Comparison of ENCODE assay signal across 28 mouse cellular contexts in the genomic region with DNA sequence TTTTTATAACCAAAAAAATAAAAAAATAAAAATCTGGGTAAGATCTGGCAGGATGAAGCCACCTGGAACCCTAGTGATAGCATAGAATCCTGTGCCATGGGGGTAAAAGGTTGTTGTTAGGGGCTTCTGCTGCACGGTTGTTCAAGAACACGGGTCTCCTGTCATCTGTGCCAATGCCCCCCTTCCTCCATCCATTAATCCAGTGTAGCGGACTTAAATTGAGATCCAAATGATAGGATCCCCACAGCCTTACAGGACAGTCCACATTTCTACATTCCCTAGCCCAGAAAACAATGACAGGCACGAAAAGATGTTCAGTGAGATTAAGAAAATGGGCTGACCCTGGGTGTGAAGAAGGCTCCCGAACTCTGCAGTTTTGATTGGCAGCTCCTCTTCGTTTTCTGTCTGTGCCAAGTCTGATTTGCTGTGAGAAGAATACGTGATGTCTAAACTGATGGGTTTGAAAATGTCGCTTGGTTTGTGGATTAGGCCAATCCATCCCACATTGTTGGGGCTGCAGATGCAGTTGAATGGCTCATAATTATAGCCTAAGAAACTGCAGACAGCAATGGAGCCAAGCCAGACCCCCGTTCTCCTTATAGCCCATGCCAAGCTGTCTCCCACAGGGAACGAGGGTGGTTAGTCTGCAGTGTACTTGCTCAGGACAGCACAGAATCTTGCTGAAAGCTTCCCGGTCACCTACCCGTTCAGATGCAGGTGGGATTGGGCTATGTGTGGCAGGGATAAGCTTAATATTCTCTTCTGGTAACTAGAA. TPM values are rescaled to one million over a fixed set of nuclear protein-coding genes. Genes with fewer than 3 reads are reported as not detected.
DNase-seq lines count a peak whose midpoint lies in the region; ATAC-seq and TF ChIP-seq lines count a peak whose summit lies in the region.
"Had no signal": no experiment of that assay in that cellular context is flagged by ENCODE, and none has a peak within 500 bp of the region (broad histone marks: within the 10 kb centered on the region; RNA-seq: fewer than 3 reads in every experiment).

No protein-coding gene starts in this region.

- H3K4me2 ChIP-seq in forebrain, embryonic 11.5 days (ENCODE audit: low read depth, low read length, severe bottlenecking) = no peak overlapping the region
- no peak overlapping the region for H3K4me2 ChIP-seq in forebrain, embryonic 12.5 days
- H3K4me2 ChIP-seq in hindbrain, postnatal 0 days (ENCODE audit: low read depth, low read length) = no peak overlapping the region
- H3K4me2 ChIP-seq: heart, embryonic 13.5 days; kidney, embryonic 15.5 days; liver, embryonic 12.5 days; midbrain, embryonic 12.5 days; neural tube, embryonic 12.5 days had no signal

- peak; percentile 44 for DNase-seq in forebrain, embryonic 11.5 days (ENCODE audit: low spot score)
- peak; percentile 59 for DNase-seq in heart, embryonic 10.5 days (ENCODE audit: low spot score)
- DNase-seq in heart, adult 9 months (ENCODE audit: low spot score in 2 of 2) = no peak
- DNase-seq in right cerebral cortex, postnatal 4 days = peak; percentile 39
- no peak for DNase-seq in right cerebral cortex, postnatal 36 days (ENCODE audit: low spot score in 2 of 2)
- DNase-seq in hindbrain, postnatal 0 days (ENCODE audit: low spot score) = no peak
- DNase-seq: adrenal gland, postnatal 10 days; cerebellum, adult 18-20 months; cerebellum, postnatal 14 days; kidney, postnatal 25 days; liver, postnatal 0 days; lung, postnatal 36 days; right cerebral cortex, postnatal 14 days; spleen, adult 18-20 months; thymus, postnatal 25 days had no signal

- no peak overlapping the region for H3K4me3 ChIP-seq in forebrain, embryonic 11.5 days (ENCODE audit: low read depth, low read length)
- no peak overlapping the region for H3K4me3 ChIP-seq in forebrain, embryonic 12.5 days (replicated peaks)
- H3K4me3 ChIP-seq in heart, embryonic 10.5 days = no peak overlapping the region
- H3K4me3 ChIP-seq in hindbrain, postnatal 0 days (ENCODE audit: low read length) = no peak overlapping the region
- H3K4me3 ChIP-seq: heart, embryonic 13.5 days; kidney, embryonic 15.5 days; layer of hippocampus, adult 2 months; left cerebral cortex, adult 2 months; liver, embryonic 12.5 days; midbrain, embryonic 12.5 days; myocyte; neural tube, embryonic 12.5 days had no signal

- no peak overlapping the region for H3K27ac ChIP-seq in forebrain, embryonic 11.5 days (ENCODE audit: low read depth, low read length)
- no peak overlapping the region for H3K27ac ChIP-seq in forebrain, embryonic 12.5 days
- no peak overlapping the region for H3K27ac ChIP-seq in heart, embryonic 10.5 days
- no peak overlapping the region for H3K27ac ChIP-seq in hindbrain, postnatal 0 days
- H3K27ac ChIP-seq: heart, embryonic 13.5 days; kidney, embryonic 15.5 days; layer of hippocampus, adult 2 months; left cerebral cortex, adult 2 months; liver, embryonic 12.5 days; midbrain, embryonic 12.5 days; neural tube, embryonic 12.5 days had no signal

- TF ChIP-seq CTCF in hindbrain, postnatal 0 days (IDR thresholded peaks at IDR 0.05; ENCODE audit: low read depth) = no peak

- WGBS in forebrain, embryonic 11.5 days = 68% methylated on average over 12 of the region's 12 CpGs
- 60% methylated on average over 12 of the region's 12 CpGs for WGBS in forebrain, embryonic 12.5 days
- 77% methylated on average over 12 of the region's 12 CpGs for WGBS in heart, embryonic 10.5 days
- WGBS in hindbrain, postnatal 0 days = 43% methylated on average over 12 of the region's 12 CpGs

- H3K4me1 ChIP-seq in forebrain, embryonic 11.5 days (replicated peaks; ENCODE audit: control insufficient read depth, insufficient read depth, low read length) = peaks cover 4% of the 10 kb centered on the region
- H3K4me1 ChIP-seq in forebrain, embryonic 12.5 days = peaks cover 14% of the 10 kb centered on the region
- peaks cover 12% of the 10 kb centered on the region for H3K4me1 ChIP-seq in heart, embryonic 10.5 days
- H3K4me1 ChIP-seq in hindbrain, postnatal 0 days (ENCODE audit: insufficient read depth, low read length) = peaks cover 3% of the 10 kb centered on the region; the same call in 1 of the 2 replicates

- no peaks in the 10 kb centered on the region for H3K36me3 ChIP-seq in forebrain, embryonic 11.5 days (ENCODE audit: control insufficient read depth, insufficient read depth, low read length)
- H3K36me3 ChIP-seq in forebrain, embryonic 12.5 days (replicated peaks) = no peaks in the 10 kb centered on the region
- no peaks in the 10 kb centered on the region for H3K36me3 ChIP-seq in heart, embryonic 10.5 days
- no peaks in the 10 kb centered on the region for H3K36me3 ChIP-seq in hindbrain, postnatal 0 days (ENCODE audit: insufficient read depth, low read length)
- H3K36me3 ChIP-seq: heart, embryonic 13.5 days; kidney, embryonic 15.5 days; liver, embryonic 12.5 days; midbrain, embryonic 12.5 days; neural tube, embryonic 12.5 days had no signal

- H3K9ac ChIP-seq in forebrain, embryonic 11.5 days (ENCODE audit: low read length) = no peak overlapping the region
- no peak overlapping the region for H3K9ac ChIP-seq in forebrain, embryonic 12.5 days
- no peak overlapping the region for H3K9ac ChIP-seq in hindbrain, postnatal 0 days (replicated peaks; ENCODE audit: low read length)
- H3K9ac ChIP-seq: heart, embryonic 13.5 days; kidney, embryonic 15.5 days; liver, embryonic 12.5 days; liver, postnatal 0 days; midbrain, embryonic 12.5 days; neural tube, embryonic 12.5 days had no signal

- no peaks in the 10 kb centered on the region for H3K9me3 ChIP-seq in forebrain, embryonic 11.5 days (ENCODE audit: control insufficient read depth, low read length)
- no peaks in the 10 kb centered on the region for H3K9me3 ChIP-seq in forebrain, embryonic 12.5 days
- no peaks in the 10 kb centered on the region for H3K9me3 ChIP-seq in heart, embryonic 10.5 days
- no peaks in the 10 kb centered on the region for H3K9me3 ChIP-seq in hindbrain, postnatal 0 days (ENCODE audit: low read length)
- H3K9me3 ChIP-seq: heart, embryonic 13.5 days; kidney, embryonic 15.5 days; liver, embryonic 12.5 days; midbrain, embryonic 12.5 days; neural tube, embryonic 12.5 days had no signal

- no peak for ATAC-seq in forebrain, embryonic 11.5 days (replicated peaks; ENCODE audit: low FRiP score)
- no peak for ATAC-seq in forebrain, embryonic 12.5 days (ENCODE audit: low FRiP score)
- ATAC-seq in hindbrain, postnatal 0 days = no peak
- no peak for ATAC-seq in granulocyte monocyte progenitor cell, adult 5-6 weeks (replicated peaks; ENCODE audit: poor library complexity, severe bottlenecking)
- ATAC-seq: hindbrain, embryonic 16.5 days; intestine, postnatal 0 days; liver, embryonic 12.5 days; liver, postnatal 0 days; Patski had no signal

- H3K27me3 ChIP-seq in forebrain, embryonic 11.5 days (ENCODE audit: control insufficient read depth, insufficient read depth, low read length) = peaks cover 96% of the 10 kb centered on the region
- peaks cover 98% of the 10 kb centered on the region for H3K27me3 ChIP-seq in forebrain, embryonic 12.5 days
- peaks cover 59% of the 10 kb centered on the region; the same call in 1 of the 2 replicates for H3K27me3 ChIP-seq in heart, embryonic 10.5 days (ENCODE audit: insufficient read depth, poor library complexity, severe bottlenecking)
- H3K27me3 ChIP-seq in hindbrain, postnatal 0 days (ENCODE audit: insufficient read depth, low read length) = peaks cover 59% of the 10 kb centered on the region
- H3K27me3 ChIP-seq: heart, embryonic 13.5 days; kidney, embryonic 15.5 days; Patski had no signal

RNA-seq across cellular contexts. Expression of gene Ets1, which starts 55.3 kb away (rescaled TPM):
- 18.4 and 22.6 TPM in 2 replicates for polyA plus RNA-seq in forebrain, embryonic 11.5 days (2014; fragmentation: Nextera tagmentation; extraction: Ambion mirVana)
- 21.1 and 22.1 TPM in 2 replicates for polyA plus RNA-seq in forebrain, embryonic 12.5 days (2016; fragmentation: Nextera tagmentation; extraction: Ambion mirVana)
- 47.2 and 50.2 TPM in 2 replicates for polyA plus RNA-seq in heart, embryonic 10.5 days (2016; fragmentation: Nextera tagmentation; extraction: Ambion mirVana)
- 14.0 and 17.6 TPM in 2 replicates for total RNA-seq in hindbrain, postnatal 0 days (2014; rRNA removed)
- polyA plus RNA-seq in hindbrain, postnatal 0 days (2015; fragmentation: Nextera tagmentation; extraction: Ambion mirVana) = 9.9 and 11.7 TPM in 2 replicates
- total RNA-seq in granulocyte monocyte progenitor cell, adult 5-6 weeks (2014; fragmentation: Nextera tagmentation) = 3.9 and 5.2 TPM in 2 replicates
- 8.2 and 8.5 TPM in 2 replicates for total RNA-seq in granulocyte monocyte progenitor cell, adult 5-6 weeks (2017)

Comparison
In these comparisons a context has a peak if more than half of its experiments do, and no peak if none do; other contexts are left out.
1. DNase-seq: peak in forebrain, embryonic 11.5 days (single experiment), heart, embryonic 10.5 days (single experiment) and right cerebral cortex, postnatal 4 days (single experiment); none in heart, adult 9 months (0 of 2), right cerebral cortex, postnatal 36 days (0 of 2) and hindbrain, postnatal 0 days (single experiment).